Mouse (Mus musculus) E14TG2a.4 (cell line): ENCODE results near the gene Bcar3.

ENCODE experiments used
- CTCF ChIP-seq: conservative IDR thresholded peaks from 2 replicates; pipeline ENCODE4 v1.5.1; 2014; ENCODE audit warnings: low read length
- NANOG ChIP-seq: IDR thresholded peaks from 2 replicates; pipeline ENCODE4 v1.6.1; 2014; ENCODE audit warnings: borderline replicate concordance, low read length, mixed read lengths

GRCm38 (mm10) chr3:122457723-122458122 lies 163.8 kb downstream of the Bcar3 start:
- TF ChIP-seq NANOG (no peak), CTCF (no peak)
